Mouse (Mus musculus) spleen, adult 2 months (tissue): ENCODE measurements around the gene Scn4a. TPM values are rescaled to one million over a fixed set of nuclear protein-coding genes. Genes with fewer than 3 reads are reported as not detected.
"Not testable (repeated sequence)": the region's sequence is repeated elsewhere in the genome, so short reads cannot be mapped to it uniquely, and the experiment has no call there.

ENCODE experiments used
- DNase-seq, 2 experiments: peaks; one replicate each; pipeline versions ENCODE4 v3.0.0 to v3.0.0-alpha.2; 2012 to 2021; ENCODE audit warnings: low spot score in 2 of 2, low read depth in 1 of 2
- H3K27ac ChIP-seq: fragments of 200-500 bp; 2 replicates; pipeline ENCODE4 v1.5.1; 2012; ENCODE audit warnings: low read length, inconsistent platforms; ENCODE audit not compliant: insufficient read depth
- H3K27me3 ChIP-seq: fragments of 200-500 bp; 2 replicates; pipeline ENCODE4 v1.6.1; 2012; ENCODE audit warnings: mild to moderate bottlenecking, moderate library complexity, low read length, inconsistent platforms; ENCODE audit not compliant: control insufficient read depth, insufficient read depth
- H3K36me3 ChIP-seq: fragments of 200-500 bp; 2 replicates; pipeline ENCODE4 v1.6.1; 2012; ENCODE audit warnings: mild to moderate bottlenecking, low read length, inconsistent platforms; ENCODE audit not compliant: control insufficient read depth, insufficient read depth
- H3K4me1 ChIP-seq: fragments of 200-500 bp; 2 replicates; pipeline ENCODE4 v1.6.1; 2011; ENCODE audit warnings: inconsistent platforms; ENCODE audit not compliant: control insufficient read depth, insufficient read depth, insufficient read length
- H3K4me3 ChIP-seq: fragments of 200-500 bp; 2 replicates; pipeline ENCODE4 v1.5.1; 2011; ENCODE audit warnings: mild to moderate bottlenecking, inconsistent platforms; ENCODE audit not compliant: insufficient read depth, insufficient read length; ENCODE audit errors: extremely low read depth
- CTCF ChIP-seq: fragments of 200-500 bp; IDR thresholded peaks from 2 replicates; pipeline ENCODE4 v1.5.1; 2011; ENCODE audit warnings: mild to moderate bottlenecking, inconsistent platforms; ENCODE audit not compliant: insufficient read depth, insufficient read length, insufficient replicate concordance; ENCODE audit errors: extremely low read depth
- POLR2A ChIP-seq: fragments of 200-500 bp; IDR thresholded peaks from 2 replicates; pipeline ENCODE4 v1.6.1; 2011; ENCODE audit warnings: low read depth, low read length, inconsistent platforms
- WGBS: fragments of 180-500 bp; shearing (Covaris S2); methylation state at CpG from one replicate; pipeline ENCODE4 v1.1.7; 2018; 5-methylcytosine and 5-hydroxymethylcytosine counted together
- polyA plus RNA-seq: library from polyadenylated mRNA; depleted of rRNA; stranded (reverse); fragments of >200 nt; gene quantifications from 2 replicates; pipeline ENCODE4 v1.2.3, GENCODE M21; 2012; rRNA removed

Gene Scn4a
- polyA plus RNA-seq, result 6.1 and 6.5 TPM in 2 replicates

- H3K27me3 ChIP-seq, result no peaks in the 10 kb centered on the region
- 92% methylated on average over 12 of the region's 12 CpGs for WGBS
- no peak for TF ChIP-seq POLR2A
- no peak for TF ChIP-seq CTCF
- no peak within 1 kb of the TSS for H3K27ac ChIP-seq
- H3K4me3 ChIP-seq, result no peak within 1 kb of the TSS
- no peak for DNase-seq
- no peaks in the 10 kb centered on the region for H3K36me3 ChIP-seq
- peaks cover 12% of the 10 kb centered on the region for H3K4me1 ChIP-seq
Observed at GRCm38 (mm10) chr11:106353188-106353587, at the start of gene Scn4a. Gene Scn4a, minus strand, starts transcription at chr11:106353288.

- no peak overlapping the region for H3K27ac ChIP-seq
- no peaks in the 10 kb centered on the region for H3K27me3 ChIP-seq
- WGBS, result 94% methylated on average over 8 of the region's 8 CpGs
- H3K36me3 ChIP-seq, result peaks cover 5% of the 10 kb centered on the region
- H3K4me3 ChIP-seq, result no peak overlapping the region
- H3K4me1 ChIP-seq, result no peaks in the 10 kb centered on the region
- TF ChIP-seq CTCF (no peak), POLR2A (no peak)
- DNase-seq, result no peak
Observed at GRCm38 (mm10) chr11:106398481-106398880, 45.4 kb upstream of the Scn4a start.

GRCm38 (mm10) chr11:106397656-106398055, 44.6 kb upstream of the Scn4a start:
- DNase-seq, result peak in 1 of 2 experiments; percentile 31
- no peak for TF ChIP-seq POLR2A
- peak; percentile 11; the same call in 1 of the 2 replicates for TF ChIP-seq CTCF

GRCm38 (mm10) chr11:106394055-106394454, 41.0 kb upstream of the Scn4a start:
- not testable (repeated sequence) for DNase-seq, H3K27me3 ChIP-seq, H3K4me1 ChIP-seq, H3K27ac ChIP-seq, H3K36me3 ChIP-seq, H3K4me3 ChIP-seq
- WGBS, result 86% methylated on average over 2 of the region's 2 CpGs

More at GRCm38 (mm10) chr11:106397656-106398055, 44.6 kb upstream of the Scn4a start:
- H3K4me1 ChIP-seq, result no peaks in the 10 kb centered on the region
- H3K4me3 ChIP-seq, result no peak overlapping the region
- WGBS, result 94% methylated on average over 3 of the region's 3 CpGs
- no peaks in the 10 kb centered on the region for H3K27me3 ChIP-seq
- no peak overlapping the region for H3K27ac ChIP-seq
- no peaks in the 10 kb centered on the region for H3K36me3 ChIP-seq

- Histone ChIP-seq H3K27ac (no peak overlapping the region), H3K4me1 (peaks cover 8% of the 10 kb centered on the region; the same call in 1 of the 2 replicates), H3K4me3 (no peak overlapping the region), H3K27me3 (no peaks in the 10 kb centered on the region), H3K36me3 (no peaks in the 10 kb centered on the region)
- no peak for DNase-seq
- TF ChIP-seq CTCF (no peak), POLR2A (no peak)
- 81% methylated on average over 4 of the region's 4 CpGs for WGBS
Observed at GRCm38 (mm10) chr11:106393331-106393616, 40.2 kb upstream of the Scn4a start.

- H3K4me1 ChIP-seq, result peaks cover 11% of the 10 kb centered on the region; the same call in 1 of the 2 replicates
- 68% methylated on average over 7 of the region's 7 CpGs for WGBS
- no peak for TF ChIP-seq CTCF
- TF ChIP-seq POLR2A, result no peak
- H3K27ac ChIP-seq, result no peak overlapping the region
- H3K27me3 ChIP-seq, result no peaks in the 10 kb centered on the region
- H3K36me3 ChIP-seq, result no peaks in the 10 kb centered on the region
- no peak overlapping the region for H3K4me3 ChIP-seq
- DNase-seq, result no peak
Observed at GRCm38 (mm10) chr11:106392597-106393330, 39.7 kb upstream of the Scn4a start.

GRCm38 (mm10) chr11:106391546-106392188, 38.6 kb upstream of the Scn4a start:
- DNase-seq, result peak; percentile 70 to 73
- no peak overlapping the region for H3K4me3 ChIP-seq
- peaks cover 12% of the 10 kb centered on the region; the same call in 1 of the 2 replicates for H3K4me1 ChIP-seq
- TF ChIP-seq POLR2A, result no peak
- TF ChIP-seq CTCF, result peak; percentile 87; the same call in 1 of the 2 replicates
- no peak overlapping the region for H3K27ac ChIP-seq
- H3K27me3 ChIP-seq, result no peaks in the 10 kb centered on the region
- no peaks in the 10 kb centered on the region for H3K36me3 ChIP-seq
- 19% methylated on average over 6 of the region's 6 CpGs for WGBS
